10 mouse cellular contexts compared by ENCODE assay signal in the genomic region with DNA sequence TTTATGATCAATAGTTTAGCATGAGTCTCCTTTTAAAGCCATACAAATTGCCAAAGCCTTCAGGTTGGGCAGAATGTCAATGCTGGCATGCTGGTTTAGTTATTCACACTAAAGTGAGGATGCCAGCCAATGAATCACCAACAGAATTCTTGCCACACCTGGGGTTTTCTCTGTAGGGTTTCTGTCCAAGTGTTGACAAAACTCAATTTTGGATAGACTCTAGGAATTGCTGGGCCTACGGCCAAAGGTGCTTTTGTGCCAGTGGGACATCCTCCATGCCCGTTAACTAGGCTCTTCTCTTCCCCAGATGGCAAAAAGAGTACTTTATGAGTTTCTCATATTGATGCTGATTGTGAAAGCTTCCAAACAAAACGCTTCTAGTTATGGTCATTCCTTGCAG.
DNase-seq lines count a peak whose midpoint lies in the region; ATAC-seq and TF ChIP-seq lines count a peak whose summit lies in the region.
"Had no signal": no experiment of that assay in that cellular context is flagged by ENCODE, and none has a peak within 500 bp of the region (broad histone marks: within the 10 kb centered on the region; RNA-seq: fewer than 3 reads in every experiment).

No protein-coding gene starts in this region.

- TF ChIP-seq POLR2A in cerebellum, adult 2 months (IDR thresholded peaks at IDR 0.05; ENCODE audit: borderline replicate concordance, insufficient read depth, low read length) = no peak

- no peaks in the 10 kb centered on the region for H3K9me3 ChIP-seq in intestine, postnatal 0 days (ENCODE audit: control insufficient read depth)
- H3K9me3 ChIP-seq: embryonic facial prominence, embryonic 15.5 days; midbrain, embryonic 15.5 days had no signal

- no peak overlapping the region for H3K9ac ChIP-seq in intestine, postnatal 0 days (ENCODE audit: low read depth, low read length)
- H3K9ac ChIP-seq: embryonic facial prominence, embryonic 15.5 days; midbrain, embryonic 15.5 days had no signal

- no peak overlapping the region for H3K4me3 ChIP-seq in cerebellum, adult 2 months (replicated peaks; ENCODE audit: insufficient read depth, low read depth, low read length)
- no peak overlapping the region for H3K4me3 ChIP-seq in intestine, postnatal 0 days (ENCODE audit: low read depth, low read length)
- H3K4me3 ChIP-seq: embryonic facial prominence, embryonic 15.5 days; midbrain, embryonic 15.5 days had no signal

- H3K27ac ChIP-seq in cerebellum, adult 2 months (ENCODE audit: insufficient read depth, low read length) = no peak overlapping the region
- H3K27ac ChIP-seq in intestine, postnatal 0 days (ENCODE audit: low read depth, low read length) = no peak overlapping the region
- H3K27ac ChIP-seq: embryonic facial prominence, embryonic 15.5 days; midbrain, embryonic 15.5 days had no signal

- H3K4me1 ChIP-seq in cerebellum, adult 2 months (ENCODE audit: control insufficient read depth, insufficient read depth, low read length) = no peaks in the 10 kb centered on the region; the same call in 1 of the 2 replicates
- H3K4me1 ChIP-seq in intestine, postnatal 0 days (replicated peaks; ENCODE audit: control insufficient read depth, insufficient read depth, low read length) = no peaks in the 10 kb centered on the region
- H3K4me1 ChIP-seq: embryonic facial prominence, embryonic 15.5 days; midbrain, embryonic 15.5 days had no signal

- 8% methylated on average over 3 of the region's 3 CpGs for WGBS in cerebellum, adult 2 months
- WGBS in intestine, postnatal 0 days = 87% methylated on average over 3 of the region's 3 CpGs

- H3K36me3 ChIP-seq in intestine, postnatal 0 days (ENCODE audit: control insufficient read depth, insufficient read depth) = no peaks in the 10 kb centered on the region
- H3K36me3 ChIP-seq: embryonic facial prominence, embryonic 15.5 days; midbrain, embryonic 15.5 days had no signal

- no peak overlapping the region for H3K4me2 ChIP-seq in intestine, postnatal 0 days (replicated peaks; ENCODE audit: low read depth)
- H3K4me2 ChIP-seq: embryonic facial prominence, embryonic 15.5 days; midbrain, embryonic 15.5 days had no signal

- intact Hi-C loops in left cerebral cortex, postnatal 14 days (cut with DNase I) = no loop called here
- intact Hi-C loops in left cerebral cortex, postnatal 36 days (cut with DNase I) = no loop called here

- no peaks in the 10 kb centered on the region for H3K27me3 ChIP-seq in cerebellum, adult 2 months (ENCODE audit: control insufficient read depth, insufficient read depth, low read length)
- H3K27me3 ChIP-seq in intestine, postnatal 0 days (replicated peaks; ENCODE audit: control insufficient read depth, insufficient read depth, low read length) = no peaks in the 10 kb centered on the region
- H3K27me3 ChIP-seq: embryonic facial prominence, embryonic 15.5 days; midbrain, embryonic 15.5 days had no signal

- ATAC-seq in intestine, postnatal 0 days = no peak
- ATAC-seq: midbrain, embryonic 15.5 days had no signal

- peak; percentile 16 to 37 for DNase-seq in left cerebral cortex, postnatal 14 days (ENCODE audit: low spot score in 2 of 2)
- DNase-seq in left cerebral cortex, adult 11 months (ENCODE audit: low spot score) = no peak
- peak; percentile 73 for DNase-seq in adrenal gland, postnatal 14 days
- DNase-seq in cerebellum, adult 2 months = peak; percentile 69 to 83
- peak; percentile 69 to 76 for DNase-seq in layer of hippocampus, postnatal 10 days (ENCODE audit: low spot score in 2 of 2)
- no peak for DNase-seq in left cerebral cortex, postnatal 36 days (ENCODE audit: low spot score in 2 of 2)
- DNase-seq: thymus, postnatal 36 days had no signal

- no peak for TF ChIP-seq CTCF in cerebellum, adult 2 months (IDR thresholded peaks at IDR 0.05; ENCODE audit: borderline replicate concordance, insufficient read depth, low read depth, low read length)
- TF ChIP-seq CTCF in intestine, postnatal 0 days (IDR thresholded peaks at IDR 0.05; ENCODE audit: low read depth) = no peak

Comparison
In these comparisons a context has a peak if more than half of its experiments do, and no peak if none do; other contexts are left out.
1. DNase-seq: peak in left cerebral cortex, postnatal 14 days (2 of 2), adrenal gland, postnatal 14 days (single experiment), cerebellum, adult 2 months (2 of 2) and layer of hippocampus, postnatal 10 days (2 of 2); none in left cerebral cortex, adult 11 months (single experiment) and left cerebral cortex, postnatal 36 days (0 of 2).